Mouse (Mus musculus): ENCODE data around the gene Sgsm2. TPM values are rescaled to one million over a fixed set of nuclear protein-coding genes. Genes with fewer than 3 reads are reported as not detected.

The Sgsm2 gene
- polyA plus RNA-seq (2015; fragmentation: Nextera tagmentation; extraction: Ambion mirVana): 4.5 and 6.0 TPM in 2 replicates

GRCm38 (mm10) chr11:74896901-74897677 is at the start of gene Sgsm2:
TSS of gene Sgsm2 (minus strand) at chr11:74897060.
- peaks cover 28% of the 10 kb centered on the region for H3K36me3 ChIP-seq
- peak within 1 kb of the TSS; percentile 91 for H3K4me3 ChIP-seq
- peaks cover 19% of the 10 kb centered on the region for H3K4me1 ChIP-seq
- peak within 1 kb of the TSS; percentile 75 for H3K27ac ChIP-seq
- no peaks in the 10 kb centered on the region for H3K9me3 ChIP-seq
- H3K9ac ChIP-seq: peak within 1 kb of the TSS; percentile 80
- ATAC-seq (ENCODE audit: low FRiP score, low read depth): peak; percentile 66
- H3K27me3 ChIP-seq: no peaks in the 10 kb centered on the region
- WGBS: under 1% methylated on average over 62 of the region's 74 CpGs
- H3K4me2 ChIP-seq (replicated peaks): peak within 1 kb of the TSS; percentile 88

GRCm38 (mm10) chr11:74946348-74946747 is 49.5 kb upstream of the Sgsm2 start:
- H3K9me3 ChIP-seq: no peaks in the 10 kb centered on the region
- peaks cover 60% of the 10 kb centered on the region for H3K36me3 ChIP-seq
- ATAC-seq (ENCODE audit: low FRiP score, low read depth): no peak
- H3K4me3 ChIP-seq: no peak overlapping the region
- WGBS: 79% methylated on average over 3 of the region's 3 CpGs
- no peak overlapping the region for H3K9ac ChIP-seq
- H3K27me3 ChIP-seq: no peaks in the 10 kb centered on the region
- H3K4me2 ChIP-seq (replicated peaks): no peak overlapping the region
- no peak overlapping the region for H3K27ac ChIP-seq
- H3K4me1 ChIP-seq: no peaks in the 10 kb centered on the region

GRCm38 (mm10) chr11:74930391-74930790 is 33.5 kb upstream of the Sgsm2 start:
- Histone ChIP-seq H3K4me3 (no peak overlapping the region), H3K9me3 (no peaks in the 10 kb centered on the region), H3K9ac (no peak overlapping the region), H3K4me2 (replicated peaks) (no peak overlapping the region), H3K27ac (no peak overlapping the region), H3K27me3 (no peaks in the 10 kb centered on the region), H3K36me3 (peaks cover 60% of the 10 kb centered on the region), H3K4me1 (peaks cover 14% of the 10 kb centered on the region)
- 95% methylated on average over 7 of the region's 7 CpGs for WGBS
- no peak for ATAC-seq (ENCODE audit: low FRiP score, low read depth)

GRCm38 (mm10) chr11:74929111-74929510 is 32.3 kb upstream of the Sgsm2 start:
- no peak overlapping the region for H3K27ac ChIP-seq

GRCm38 (mm10) chr11:74927236-74927725 is 30.4 kb upstream of the Sgsm2 start:
- peaks cover 24% of the 10 kb centered on the region for H3K4me1 ChIP-seq
- H3K4me2 ChIP-seq (replicated peaks): peak overlapping the region; percentile 72; the same call in 1 of the 2 replicates
- ATAC-seq (ENCODE audit: low FRiP score, low read depth): no peak
- H3K27me3 ChIP-seq: no peaks in the 10 kb centered on the region
- no peak overlapping the region for H3K9ac ChIP-seq
- peaks cover 29% of the 10 kb centered on the region for H3K36me3 ChIP-seq
- H3K4me3 ChIP-seq: no peak overlapping the region
- no peaks in the 10 kb centered on the region for H3K9me3 ChIP-seq
- H3K27ac ChIP-seq: no peak overlapping the region
- WGBS: 91% methylated on average over 2 of the region's 2 CpGs

More at GRCm38 (mm10) chr11:74929111-74929510, 32.3 kb upstream of the Sgsm2 start:
- 95% methylated on average over 4 of the region's 4 CpGs for WGBS
- Histone ChIP-seq H3K27me3 (no peaks in the 10 kb centered on the region), H3K4me1 (peaks cover 23% of the 10 kb centered on the region), H3K9ac (no peak overlapping the region), H3K36me3 (peaks cover 47% of the 10 kb centered on the region), H3K4me2 (replicated peaks) (no peak overlapping the region), H3K4me3 (no peak overlapping the region), H3K9me3 (no peaks in the 10 kb centered on the region)
- no peak for ATAC-seq (ENCODE audit: low FRiP score, low read depth)

- H3K27ac ChIP-seq: peak overlapping the region; percentile 96
- H3K36me3 ChIP-seq: peaks cover 23% of the 10 kb centered on the region
- H3K4me3 ChIP-seq: peak overlapping the region; percentile 94
- peak overlapping the region; percentile 72 for H3K4me2 ChIP-seq (replicated peaks)
- 6% methylated on average over 11 of the region's 11 CpGs for WGBS
- peak; percentile 16; the same call in 1 of the 2 replicates for ATAC-seq (ENCODE audit: low FRiP score, low read depth)
- H3K4me1 ChIP-seq: peaks cover 24% of the 10 kb centered on the region
- peak overlapping the region; percentile 95 for H3K9ac ChIP-seq
- no peaks in the 10 kb centered on the region for H3K9me3 ChIP-seq
- H3K27me3 ChIP-seq: no peaks in the 10 kb centered on the region
Measured at GRCm38 (mm10) chr11:74926388-74927005, 29.6 kb upstream of the Sgsm2 start.

GRCm38 (mm10) chr11:74925577-74926387 is 28.9 kb upstream of the Sgsm2 start, which contains the start of the genes Smg6 and Srr:
TSS of gene Smg6 (plus strand) at chr11:74925823.
TSS of gene Srr (minus strand) at chr11:74925948.
- H3K4me3 ChIP-seq: peak within 1 kb of the TSS; percentile 94
- peak within 1 kb of the TSS; percentile 95 for H3K9ac ChIP-seq
- peaks cover 24% of the 10 kb centered on the region for H3K4me1 ChIP-seq
- peak within 1 kb of the TSS; percentile 72 for H3K4me2 ChIP-seq (replicated peaks)
- peaks cover 18% of the 10 kb centered on the region for H3K36me3 ChIP-seq
- no peaks in the 10 kb centered on the region for H3K9me3 ChIP-seq
- no peaks in the 10 kb centered on the region for H3K27me3 ChIP-seq
- H3K27ac ChIP-seq: peak within 1 kb of the TSS; percentile 96
- ATAC-seq (ENCODE audit: low FRiP score, low read depth): peak; percentile 96
- WGBS: under 1% methylated on average over 77 of the region's 88 CpGs

- Histone ChIP-seq H3K4me3 (no peak overlapping the region), H3K27me3 (no peaks in the 10 kb centered on the region), H3K9me3 (no peaks in the 10 kb centered on the region), H3K4me1 (peaks cover 24% of the 10 kb centered on the region), H3K27ac (no peak overlapping the region), H3K36me3 (peaks cover 4% of the 10 kb centered on the region), H3K4me2 (replicated peaks) (no peak overlapping the region), H3K9ac (peak overlapping the region; percentile 95; the same call in 1 of the 2 replicates)
- no peak for ATAC-seq (ENCODE audit: low FRiP score, low read depth)
- WGBS: 67% methylated on average over 4 of the region's 4 CpGs
Measured at GRCm38 (mm10) chr11:74924149-74924548, 27.3 kb upstream of the Sgsm2 start.

GRCm38 (mm10) chr11:74919249-74919648 is 22.4 kb upstream of the Sgsm2 start:
- H3K36me3 ChIP-seq: peaks cover 19% of the 10 kb centered on the region
- no peak overlapping the region for H3K4me3 ChIP-seq
- no peaks in the 10 kb centered on the region for H3K27me3 ChIP-seq
- WGBS: 62% methylated on average over 6 of the region's 6 CpGs
- no peak overlapping the region for H3K27ac ChIP-seq
- H3K4me1 ChIP-seq: peaks cover 2% of the 10 kb centered on the region; the same call in 1 of the 2 replicates
- H3K9ac ChIP-seq: no peak overlapping the region
- no peaks in the 10 kb centered on the region for H3K9me3 ChIP-seq
- ATAC-seq (ENCODE audit: low FRiP score, low read depth): no peak
- H3K4me2 ChIP-seq (replicated peaks): no peak overlapping the region

- Histone ChIP-seq H3K27ac (no peak overlapping the region), H3K27me3 (no peaks in the 10 kb centered on the region), H3K4me2 (replicated peaks) (no peak overlapping the region), H3K4me3 (no peak overlapping the region), H3K9me3 (no peaks in the 10 kb centered on the region), H3K9ac (no peak overlapping the region), H3K4me1 (no peaks in the 10 kb centered on the region), H3K36me3 (peaks cover 38% of the 10 kb centered on the region)
- WGBS: 85% methylated on average over 3 of the region's 3 CpGs
- no peak for ATAC-seq (ENCODE audit: low FRiP score, low read depth)
Measured at GRCm38 (mm10) chr11:74912492-74912891, 15.6 kb upstream of the Sgsm2 start.

- Histone ChIP-seq H3K4me3 (no peak overlapping the region), H3K9me3 (no peaks in the 10 kb centered on the region), H3K27ac (no peak overlapping the region), H3K36me3 (peaks cover 59% of the 10 kb centered on the region), H3K4me1 (no peaks in the 10 kb centered on the region), H3K27me3 (no peaks in the 10 kb centered on the region), H3K4me2 (replicated peaks) (no peak overlapping the region), H3K9ac (no peak overlapping the region)
- no peak for ATAC-seq (ENCODE audit: low FRiP score, low read depth)
- 88% methylated on average over 4 of the region's 4 CpGs for WGBS
Measured at GRCm38 (mm10) chr11:74909978-74910377, 13.1 kb upstream of the Sgsm2 start.

Data from limb, embryonic 13.5 days (tissue).